Comparison of ENCODE assay signal across 13 mouse cellular contexts in the genomic region with DNA sequence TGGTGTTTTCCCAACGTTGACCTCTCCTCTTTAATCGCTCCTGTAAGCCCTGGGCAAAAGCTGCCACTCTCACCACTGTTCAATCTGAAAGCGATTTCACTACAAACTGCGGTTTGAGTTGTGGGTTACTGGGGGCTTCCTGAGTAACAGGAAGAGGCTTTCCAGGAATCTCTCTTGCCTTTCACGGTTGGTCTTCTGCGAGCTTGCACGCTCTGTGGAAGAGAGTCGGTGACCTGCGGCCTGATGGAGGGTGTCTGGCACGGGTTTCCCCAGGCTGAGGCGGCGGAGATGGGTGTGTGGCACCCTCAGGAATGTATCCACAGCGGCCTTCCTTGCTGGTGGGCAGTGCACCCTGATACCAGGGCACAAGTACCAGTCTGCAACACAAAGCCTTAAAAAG.
"Had no signal": no experiment of that assay in that cellular context is flagged by ENCODE, and none has a peak within 500 bp of the region (broad histone marks: within the 10 kb centered on the region; RNA-seq: fewer than 3 reads in every experiment).

No protein-coding gene starts in this region.

- DNase-seq: kidney, adult 11 months; kidney, adult 8-10 months; kidney, postnatal 10 days; kidney, postnatal 36 days; layer of hippocampus, postnatal 36 days; liver; lung, adult 18-20 months; lung, postnatal 10 days; lung, postnatal 36 days; right cerebral cortex, adult 18-20 months; thymus, postnatal 36 days had no signal

- ATAC-seq: liver, embryonic 12.5 days; midbrain, embryonic 15.5 days had no signal
